ENCODE assay signal across 15 mouse cellular contexts in genomic region chr9:65161881-65162280, GRCm38 (mm10). TPM values are rescaled to one million over a fixed set of nuclear protein-coding genes. Genes with fewer than 3 reads are reported as not detected.
DNase-seq lines count a peak whose midpoint lies in the region; ATAC-seq and TF ChIP-seq lines count a peak whose summit lies in the region.
"Had no signal": no experiment of that assay in that cellular context is flagged by ENCODE, and none has a peak within 500 bp of the region (broad histone marks: within the 10 kb centered on the region; RNA-seq: fewer than 3 reads in every experiment).

No protein-coding gene starts in this region.

- no peaks in the 10 kb centered on the region for H3K27me3 ChIP-seq in forebrain, embryonic 11.5 days (ENCODE audit: control insufficient read depth, insufficient read depth, low read length)
- no peaks in the 10 kb centered on the region for H3K27me3 ChIP-seq in forebrain, postnatal 0 days (ENCODE audit: insufficient read depth, low read length)
- H3K27me3 ChIP-seq in limb, embryonic 12.5 days, result peaks cover 65% of the 10 kb centered on the region
- no peaks in the 10 kb centered on the region for H3K27me3 ChIP-seq in neural tube, embryonic 12.5 days (replicated peaks)
- peaks cover 65% of the 10 kb centered on the region for H3K27me3 ChIP-seq in liver, postnatal 0 days (ENCODE audit: insufficient read depth, low read length)

- H3K36me3 ChIP-seq in forebrain, embryonic 11.5 days (ENCODE audit: control insufficient read depth, insufficient read depth, low read length), result no peaks in the 10 kb centered on the region; the same call in 1 of the 2 replicates
- H3K36me3 ChIP-seq in forebrain, postnatal 0 days (ENCODE audit: insufficient read depth), result no peaks in the 10 kb centered on the region
- H3K36me3 ChIP-seq in limb, embryonic 12.5 days, result no peaks in the 10 kb centered on the region
- H3K36me3 ChIP-seq in neural tube, embryonic 12.5 days, result peaks cover 7% of the 10 kb centered on the region; the same call in 1 of the 2 replicates
- no peaks in the 10 kb centered on the region for H3K36me3 ChIP-seq in liver, postnatal 0 days (replicated peaks; ENCODE audit: insufficient read depth, low read length)
- H3K36me3 ChIP-seq: embryonic facial prominence, embryonic 13.5 days; stomach, embryonic 15.5 days had no signal

- H3K9me3 ChIP-seq in forebrain, embryonic 11.5 days (ENCODE audit: control insufficient read depth, low read length), result no peaks in the 10 kb centered on the region
- no peaks in the 10 kb centered on the region for H3K9me3 ChIP-seq in forebrain, postnatal 0 days (ENCODE audit: low read length)
- H3K9me3 ChIP-seq in limb, embryonic 12.5 days, result peaks cover 5% of the 10 kb centered on the region; the same call in 1 of the 2 replicates
- no peaks in the 10 kb centered on the region for H3K9me3 ChIP-seq in neural tube, embryonic 12.5 days
- H3K9me3 ChIP-seq in liver, postnatal 0 days (ENCODE audit: low read length), result no peaks in the 10 kb centered on the region
- H3K9me3 ChIP-seq: embryonic facial prominence, embryonic 13.5 days; stomach, embryonic 15.5 days had no signal

- no peak overlapping the region for H3K4me3 ChIP-seq in forebrain, embryonic 11.5 days (ENCODE audit: low read depth, low read length)
- H3K4me3 ChIP-seq in forebrain, postnatal 0 days (ENCODE audit: low read depth, low read length), result no peak overlapping the region; the same call in 1 of the 2 replicates
- H3K4me3 ChIP-seq in limb, embryonic 12.5 days (replicated peaks), result no peak overlapping the region; the same call in 1 of the 2 replicates
- no peak overlapping the region for H3K4me3 ChIP-seq in neural tube, embryonic 12.5 days
- no peak overlapping the region for H3K4me3 ChIP-seq in liver, postnatal 0 days (ENCODE audit: low read depth, low read length)

- H3K4me1 ChIP-seq in forebrain, embryonic 11.5 days (replicated peaks; ENCODE audit: control insufficient read depth, insufficient read depth, low read length), result peaks cover 59% of the 10 kb centered on the region
- H3K4me1 ChIP-seq in forebrain, postnatal 0 days (ENCODE audit: insufficient read depth), result peaks cover 9% of the 10 kb centered on the region
- H3K4me1 ChIP-seq in limb, embryonic 12.5 days (replicated peaks), result peaks cover 44% of the 10 kb centered on the region
- H3K4me1 ChIP-seq in neural tube, embryonic 12.5 days, result peaks cover 90% of the 10 kb centered on the region
- H3K4me1 ChIP-seq in liver, postnatal 0 days (ENCODE audit: insufficient read depth), result peaks cover 4% of the 10 kb centered on the region

- intact Hi-C loops in left cerebral cortex, postnatal 10 days (cut with DNase I), result no loop called here

- no peak for ATAC-seq in forebrain, embryonic 11.5 days (replicated peaks; ENCODE audit: low FRiP score)
- no peak for ATAC-seq in forebrain, postnatal 0 days
- ATAC-seq in limb, embryonic 12.5 days (ENCODE audit: insufficient number of reproducible peaks, insufficient read depth, low FRiP score, low TSS enrichment, low read depth), result no peak
- no peak for ATAC-seq in neural tube, embryonic 12.5 days (ENCODE audit: low FRiP score, low read depth)
- no peak for ATAC-seq in liver, postnatal 0 days
- ATAC-seq: intestine, postnatal 0 days had no signal

- peak overlapping the region; percentile 92 for H3K27ac ChIP-seq in forebrain, embryonic 11.5 days (ENCODE audit: low read depth, low read length)
- no peak overlapping the region for H3K27ac ChIP-seq in forebrain, postnatal 0 days (ENCODE audit: low read depth, low read length)
- no peak overlapping the region for H3K27ac ChIP-seq in limb, embryonic 12.5 days
- no peak overlapping the region for H3K27ac ChIP-seq in neural tube, embryonic 12.5 days
- no peak overlapping the region for H3K27ac ChIP-seq in liver, postnatal 0 days (ENCODE audit: low read depth)
- H3K27ac ChIP-seq: embryonic facial prominence, embryonic 13.5 days; stomach, embryonic 15.5 days had no signal

- no peak for TF ChIP-seq EP300 in liver, postnatal 0 days (IDR thresholded peaks at IDR 0.05; ENCODE audit: low read depth)

- TF ChIP-seq CTCF in forebrain, postnatal 0 days (IDR thresholded peaks at IDR 0.05; ENCODE audit: low read depth), result no peak
- no peak for TF ChIP-seq CTCF in liver, postnatal 0 days (IDR thresholded peaks at IDR 0.05; ENCODE audit: low read depth)

- peak overlapping the region; percentile 50 for H3K9ac ChIP-seq in forebrain, embryonic 11.5 days (ENCODE audit: low read length)
- no peak overlapping the region for H3K9ac ChIP-seq in forebrain, postnatal 0 days
- no peak overlapping the region for H3K9ac ChIP-seq in limb, embryonic 12.5 days (replicated peaks)
- H3K9ac ChIP-seq in neural tube, embryonic 12.5 days, result 0 out of 2 replicates have a peak overlapping the region, but pooled peaks have one; percentile 70
- H3K9ac ChIP-seq in liver, postnatal 0 days (replicated peaks), result no peak overlapping the region

- 1% methylated on average over 8 of the region's 8 CpGs for WGBS in forebrain, embryonic 11.5 days
- 27% methylated on average over 8 of the region's 8 CpGs for WGBS in forebrain, postnatal 0 days
- 16% methylated on average over 8 of the region's 8 CpGs for WGBS in limb, embryonic 12.5 days
- WGBS in neural tube, embryonic 12.5 days, result 9% methylated on average over 8 of the region's 8 CpGs
- 25% methylated on average over 8 of the region's 8 CpGs for WGBS in liver, postnatal 0 days (ENCODE audit: insufficient replicate concordance)

- DNase-seq in forebrain, embryonic 11.5 days (ENCODE audit: low spot score), result no peak
- DNase-seq in forebrain, postnatal 0 days, result no peak
- no peak for DNase-seq in liver, postnatal 0 days
- DNase-seq in adipocyte (ENCODE audit: low spot score), result no peak
- DNase-seq in left cerebral cortex, postnatal 10 days (ENCODE audit: extremely low spot score in 1 of 2, low spot score in 2 of 2), result no peak
- DNase-seq: cerebellum, adult 8-10 months; right cerebral cortex, postnatal 4 days had no signal

- H3K4me2 ChIP-seq in forebrain, embryonic 11.5 days (ENCODE audit: low read depth, low read length, severe bottlenecking), result peak overlapping the region; percentile 51; the same call in 1 of the 2 replicates
- H3K4me2 ChIP-seq in forebrain, postnatal 0 days (ENCODE audit: low read depth), result peak overlapping the region; percentile 86; the same call in 1 of the 2 replicates
- peak overlapping the region; percentile 88; the same call in 1 of the 2 replicates for H3K4me2 ChIP-seq in limb, embryonic 12.5 days
- H3K4me2 ChIP-seq in neural tube, embryonic 12.5 days (replicated peaks), result peak overlapping the region; percentile 80
- no peak overlapping the region for H3K4me2 ChIP-seq in liver, postnatal 0 days (ENCODE audit: low read depth, low read length)

RNA-seq across cellular contexts. Expression of gene Igdcc3, which starts 20.9 kb away (rescaled TPM):
- 81.2 and 83.8 TPM in 2 replicates for polyA plus RNA-seq in forebrain, embryonic 11.5 days (2014; fragmentation: Nextera tagmentation; extraction: Ambion mirVana)
- total RNA-seq in forebrain, postnatal 0 days (2014; rRNA removed), result 2.7 and 3.0 TPM in 2 replicates
- polyA plus RNA-seq in forebrain, postnatal 0 days (2015; fragmentation: Nextera tagmentation; extraction: Ambion mirVana), result 2.6 and 4.2 TPM in 2 replicates
- polyA plus RNA-seq in limb, embryonic 12.5 days (2016; fragmentation: Nextera tagmentation; extraction: Ambion mirVana), result 6.2 and 6.4 TPM in 2 replicates
- 32.6 and 36.4 TPM in 2 replicates for polyA plus RNA-seq in neural tube, embryonic 12.5 days (2016; fragmentation: Nextera tagmentation; extraction: Ambion mirVana)
- polyA plus RNA-seq in liver, postnatal 0 days (2015; fragmentation: Nextera tagmentation; extraction: Ambion mirVana), result not detected in 2 replicates
- total RNA-seq in left cerebral cortex, postnatal 10 days (2021), result 1 to 10 TPM; 2.5 to 4.2 TPM
- total RNA-seq: granulocyte monocyte progenitor cell, adult 5-6 weeks; megakaryocyte-erythroid progenitor cell, adult 5-6 weeks had no signal
- polyA plus RNA-seq: large intestine, adult 2 months had no signal

RNA-seq across cellular contexts. Expression of gene Parp16, which starts 33.3 kb away (rescaled TPM):
- 5.4 and 6.6 TPM in 2 replicates for polyA plus RNA-seq in forebrain, embryonic 11.5 days (2014; fragmentation: Nextera tagmentation; extraction: Ambion mirVana)
- total RNA-seq in forebrain, postnatal 0 days (2014; rRNA removed), result 6.1 and 6.3 TPM in 2 replicates
- 4.2 and 6.7 TPM in 2 replicates for polyA plus RNA-seq in forebrain, postnatal 0 days (2015; fragmentation: Nextera tagmentation; extraction: Ambion mirVana)
- 8.2 and 8.7 TPM in 2 replicates for polyA plus RNA-seq in limb, embryonic 12.5 days (2016; fragmentation: Nextera tagmentation; extraction: Ambion mirVana)
- 5.4 and 5.7 TPM in 2 replicates for polyA plus RNA-seq in neural tube, embryonic 12.5 days (2016; fragmentation: Nextera tagmentation; extraction: Ambion mirVana)
- 11.7 and 12.0 TPM in 2 replicates for polyA plus RNA-seq in liver, postnatal 0 days (2015; fragmentation: Nextera tagmentation; extraction: Ambion mirVana)
- 1 to 10 TPM; 4.1 to 4.6 TPM for total RNA-seq in left cerebral cortex, postnatal 10 days (2021)

Comparison
In these comparisons a context has a peak if more than half of its experiments do, and no peak if none do; other contexts are left out.
1. H3K9ac ChIP-seq: peak in forebrain, embryonic 11.5 days (single experiment) and neural tube, embryonic 12.5 days (single experiment); none in forebrain, postnatal 0 days (single experiment), limb, embryonic 12.5 days (single experiment) and liver, postnatal 0 days (single experiment).